Mouse (Mus musculus) G1E (cell line): ENCODE measurements around the gene Chpf.

Experiments used
- CTCF ChIP-seq: IDR thresholded peaks from 2 replicates; pipeline ENCODE4 v1.5.1; 2012; ENCODE audit warnings: low read depth, low read length, inconsistent platforms, mixed read lengths
- POLR2AphosphoS5 ChIP-seq: IDR thresholded peaks from 2 replicates; pipeline ENCODE4 v1.6.1; 2012; ENCODE audit warnings: low read depth, low read length, inconsistent platforms; ENCODE audit not compliant: insufficient replicate concordance
- TAL1 ChIP-seq: conservative IDR thresholded peaks from 2 replicates; pipeline ENCODE4 v1.6.1; 2012; ENCODE audit warnings: low read depth, low read length, inconsistent platforms, mixed read lengths

DNA sequence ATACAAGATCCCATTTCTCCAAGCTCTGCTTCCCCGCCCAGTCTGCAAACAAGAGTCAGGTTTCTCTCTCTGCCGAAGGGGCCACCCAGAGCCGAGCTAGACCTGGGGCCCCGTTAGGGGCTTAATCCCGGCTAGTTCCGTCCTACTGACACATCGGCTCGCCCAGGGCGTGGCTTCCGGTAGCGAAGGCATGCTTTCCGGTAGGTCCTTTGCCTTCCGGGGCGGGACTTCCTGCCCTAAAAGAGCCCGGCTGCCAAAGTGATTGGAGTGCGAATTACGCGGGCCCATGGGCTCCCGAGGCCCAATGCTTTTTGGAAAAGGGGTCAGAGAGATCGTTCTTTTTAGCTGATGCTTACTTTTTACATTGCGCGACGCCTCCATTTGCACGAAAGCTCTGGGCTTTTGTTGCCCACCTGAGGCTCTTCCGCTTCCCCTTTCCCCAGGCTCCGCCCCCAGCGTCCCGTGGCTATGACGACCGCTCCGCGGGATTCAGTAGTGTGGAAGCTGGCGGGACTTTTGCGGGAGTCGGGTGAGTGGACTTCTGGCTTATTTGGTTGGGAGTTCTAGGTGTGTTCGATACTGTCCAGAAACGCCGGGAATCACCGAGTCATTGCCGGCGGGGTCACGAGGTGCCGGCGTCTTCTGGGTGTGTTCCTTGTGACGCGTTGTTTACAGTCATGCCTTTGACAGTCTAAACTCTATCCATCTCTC, 42.4 kb upstream of the Chpf start, which contains the start of gene Stk11ip:
- TF ChIP-seq CTCF (no peak), POLR2AphosphoS5 (no peak), TAL1 (no peak)
